Mouse (Mus musculus) embryonic facial prominence, embryonic 12.5 days (tissue): ENCODE data around the gene Olfr707. TPM values are rescaled to one million over a fixed set of nuclear protein-coding genes. Genes with fewer than 3 reads are reported as not detected.
"Not testable (repeated sequence)": the region's sequence is repeated elsewhere in the genome, so short reads cannot be mapped to it uniquely, and the experiment has no call there.

ENCODE experiments used
- ATAC-seq: fragments of 200-750 bp; cut with Nextera tagmentation; 2 replicates; pipeline ENCODE4 v1.8.0; 2017; ENCODE audit not compliant: insufficient number of reproducible peaks, insufficient read depth, low FRiP score, low TSS enrichment
- H3K27ac ChIP-seq: fragments of 300-500 bp; sonication (generic); 2 replicates; pipeline ENCODE4 v1.5.1; 2016; ENCODE audit warnings: mild to moderate bottlenecking
- H3K27me3 ChIP-seq: fragments of 300-500 bp; sonication (generic); 2 replicates; pipeline ENCODE4 v1.6.1; 2016; ENCODE audit warnings: mild to moderate bottlenecking, moderate library complexity
- H3K36me3 ChIP-seq: fragments of 300-500 bp; sonication (generic); 2 replicates; pipeline ENCODE4 v1.6.1; 2016; ENCODE audit warnings: mild to moderate bottlenecking
- H3K4me1 ChIP-seq: fragments of 300-500 bp; sonication (generic); 2 replicates; pipeline ENCODE4 v1.6.1; 2016
- H3K4me2 ChIP-seq: fragments of 300-500 bp; sonication (generic); replicated peaks from 2 replicates; pipeline ENCODE4 v1.6.1; 2016; ENCODE audit warnings: mild to moderate bottlenecking, moderate library complexity
- H3K4me3 ChIP-seq: fragments of 300-500 bp; sonication (generic); 2 replicates; pipeline ENCODE4 v1.5.1; 2016; ENCODE audit warnings: mild to moderate bottlenecking
- H3K9ac ChIP-seq: fragments of 300-500 bp; sonication (generic); 2 replicates; pipeline ENCODE4 v1.6.1; 2016; ENCODE audit warnings: mild to moderate bottlenecking, moderate library complexity
- H3K9me3 ChIP-seq: fragments of 300-500 bp; sonication (generic); 2 replicates; pipeline ENCODE4 v1.6.1; 2016; ENCODE audit warnings: mild to moderate bottlenecking, moderate library complexity
- WGBS: fragments of 180-500 bp; shearing (Covaris S2); methylation state at CpG from one replicate; pipeline ENCODE4 v1.1.7; 2016; 5-methylcytosine and 5-hydroxymethylcytosine counted together
- polyA plus RNA-seq: library from polyadenylated mRNA; unstranded; fragments of >200 nt; fragmentation: Nextera tagmentation; extraction: Ambion mirVana; gene quantifications from 2 replicates; pipeline ENCODE4 v1.2.1, GENCODE M21; 2016

Olfr707 gene
- polyA plus RNA-seq, result not detected in 2 replicates

DNA sequence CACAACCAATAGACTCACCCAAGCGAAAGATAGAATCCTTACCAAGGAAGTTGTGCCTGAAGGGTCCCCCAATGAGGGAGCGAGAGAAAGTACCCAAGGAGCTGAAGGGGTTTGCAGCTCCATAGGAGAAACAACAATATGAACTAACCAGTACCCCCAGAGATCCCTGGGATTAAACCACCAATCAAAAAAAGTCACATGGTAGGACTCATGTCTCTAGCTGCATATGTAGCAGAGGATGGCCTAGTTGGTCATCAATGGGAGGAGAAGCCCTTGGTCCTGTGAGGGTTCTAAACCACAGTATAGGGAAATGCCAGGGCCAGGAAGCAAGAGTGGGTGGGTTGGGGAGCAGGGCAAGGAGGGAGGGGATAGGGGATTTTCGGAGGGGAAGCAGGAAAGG, at the start of gene Olfr707:
TSS of gene Olfr707 (minus strand) at position 101 of the 400 bp plus-strand sequence.
- H3K4me3 ChIP-seq, H3K36me3 ChIP-seq, H3K9ac ChIP-seq, H3K4me1 ChIP-seq, H3K9me3 ChIP-seq, H3K27me3 ChIP-seq, H3K4me2 ChIP-seq, H3K27ac ChIP-seq, ATAC-seq: not testable (repeated sequence)
- 89% methylated on average over 3 of the region's 3 CpGs for WGBS

DNA sequence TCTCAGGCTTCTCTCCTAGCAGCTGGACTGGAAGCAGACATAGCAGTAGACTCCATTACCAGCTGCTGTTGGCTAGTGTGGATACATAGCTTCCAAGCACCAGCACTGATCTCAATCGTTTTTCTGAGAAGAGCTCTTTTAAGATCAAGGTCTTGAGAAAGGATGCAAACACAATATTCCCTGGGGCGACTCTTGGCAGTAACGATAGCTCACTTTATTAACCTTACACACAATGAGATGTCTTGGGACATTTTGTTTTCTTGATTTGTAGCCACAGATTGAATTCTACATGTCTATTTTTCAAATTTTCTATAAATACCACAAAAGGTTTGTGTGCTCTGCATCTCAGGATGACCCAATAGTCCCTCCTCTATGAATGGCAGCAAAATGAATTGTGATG, 47.2 kb upstream of the Olfr707 start, which contains the start of gene Olfr710:
TSS of gene Olfr710 (minus strand) at position 101 of the 400 bp plus-strand sequence.
- 75% methylated on average over 3 of the region's 3 CpGs for WGBS
- no peak within 1 kb of the TSS for H3K27ac ChIP-seq

DNA sequence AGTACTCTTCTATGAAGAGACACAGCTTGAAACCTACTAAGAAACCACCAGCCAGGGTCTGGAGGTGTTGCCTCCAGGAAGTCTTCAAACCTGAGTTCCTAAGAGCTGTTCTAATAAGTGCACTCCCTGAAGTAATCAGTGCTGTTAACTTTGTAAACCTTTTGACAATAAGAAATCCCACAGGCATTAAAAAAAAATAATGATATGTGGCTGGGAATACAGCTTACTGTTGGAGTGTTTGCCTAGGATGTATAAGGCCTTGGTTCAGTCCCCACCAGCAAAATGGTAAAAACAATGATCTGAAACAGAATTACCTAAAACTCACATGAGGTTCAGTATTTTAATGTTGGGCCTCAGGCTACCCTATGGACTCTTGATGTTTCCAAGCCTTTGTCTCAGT, 31.1 kb upstream of the Olfr707 start, which contains the start of gene Olfr709-ps1:
TSS of gene Olfr709-ps1 (minus strand) at position 101 of the 400 bp plus-strand sequence.
- Histone ChIP-seq H3K9me3 (no peaks in the 10 kb centered on the region), H3K4me3 (no peak within 1 kb of the TSS), H3K27me3 (no peaks in the 10 kb centered on the region), H3K4me1 (no peaks in the 10 kb centered on the region), H3K4me2 (no peak within 1 kb of the TSS), H3K9ac (no peak within 1 kb of the TSS), H3K36me3 (no peaks in the 10 kb centered on the region), H3K27ac (no peak within 1 kb of the TSS)
- ATAC-seq, result no peak

More for the DNA sequence above, 47.2 kb upstream of the Olfr707 start, which contains the start of gene Olfr710:
- Histone ChIP-seq H3K9ac (no peak within 1 kb of the TSS), H3K27me3 (no peaks in the 10 kb centered on the region), H3K9me3 (no peaks in the 10 kb centered on the region), H3K36me3 (no peaks in the 10 kb centered on the region), H3K4me2 (no peak within 1 kb of the TSS), H3K4me3 (no peak within 1 kb of the TSS), H3K4me1 (no peaks in the 10 kb centered on the region)
- no peak for ATAC-seq

DNA sequence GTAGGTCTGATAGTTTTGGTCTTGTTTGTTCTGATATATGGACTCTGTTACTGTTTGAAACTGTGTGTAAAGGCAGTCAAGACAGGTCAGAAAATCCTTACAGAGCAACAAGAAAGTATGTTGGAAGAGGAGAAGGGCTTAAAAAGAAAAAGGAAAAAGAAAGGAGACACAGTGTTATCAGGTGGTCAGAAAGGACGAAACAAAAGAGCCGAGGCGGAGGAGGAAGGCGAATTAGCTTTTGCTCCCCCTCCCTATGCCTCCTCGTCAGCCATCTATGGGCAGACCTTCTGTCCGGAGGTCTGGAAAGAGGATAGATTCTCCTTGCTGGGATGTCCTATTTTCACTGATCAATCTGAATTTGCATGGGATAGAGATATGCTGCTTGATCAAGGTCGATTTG, 19.9 kb upstream of the Olfr707 start:
- not testable (repeated sequence) for H3K9ac ChIP-seq, H3K27me3 ChIP-seq, H3K9me3 ChIP-seq, H3K4me2 ChIP-seq, H3K4me3 ChIP-seq, ATAC-seq, H3K27ac ChIP-seq, H3K36me3 ChIP-seq, H3K4me1 ChIP-seq
- WGBS, result 94% methylated on average over 7 of the region's 7 CpGs

DNA sequence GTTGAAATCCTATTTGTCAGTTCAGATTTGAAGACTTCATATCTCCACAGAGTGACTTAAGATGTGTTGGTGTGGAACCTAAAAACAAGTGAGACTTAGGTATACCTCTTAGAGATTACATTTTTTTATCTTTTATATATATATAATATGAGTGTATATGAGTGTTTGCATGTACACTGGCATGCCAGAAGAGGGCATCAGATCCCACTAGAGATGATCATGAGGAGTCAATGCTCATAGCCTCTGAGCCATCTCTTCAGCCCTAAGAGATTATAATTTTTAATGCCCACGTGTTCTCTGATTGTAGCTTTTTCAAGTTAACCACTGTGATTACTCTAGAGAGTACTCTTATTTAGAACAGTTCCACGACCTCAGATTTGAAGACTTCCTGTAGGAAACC, 6.6 kb upstream of the Olfr707 start, which contains the start of gene Olfr1532-ps1:
TSS of gene Olfr1532-ps1 (plus strand) at position 326 of the 400 bp plus-strand sequence.
- no peak within 1 kb of the TSS for H3K27ac ChIP-seq

DNA sequence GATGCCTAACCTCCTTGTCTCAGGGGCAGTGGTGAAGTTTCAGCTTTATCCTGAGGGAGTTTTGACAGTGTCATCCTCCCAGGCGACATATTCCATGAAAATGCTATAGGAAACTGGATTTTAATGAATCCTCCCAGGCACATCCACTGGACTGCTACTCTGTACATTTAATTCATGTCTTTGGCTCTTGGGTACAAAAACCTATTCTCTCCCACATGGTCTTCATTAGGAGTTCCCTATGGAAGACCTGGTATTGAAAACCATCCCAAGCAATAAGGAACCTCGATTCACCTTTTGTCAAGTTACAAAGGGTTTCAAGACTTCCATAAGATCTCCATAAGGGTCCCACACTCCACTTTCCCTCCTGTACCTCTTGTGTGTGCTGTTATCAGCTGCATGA, 13.0 kb downstream of the Olfr707 start, which contains the start of gene Olfr706:
TSS of gene Olfr706 (minus strand) at position 101 of the 400 bp plus-strand sequence.
- no peak within 1 kb of the TSS for H3K27ac ChIP-seq
- H3K9ac ChIP-seq, result no peak within 1 kb of the TSS
- H3K9me3 ChIP-seq, result no peaks in the 10 kb centered on the region
- H3K4me3 ChIP-seq, result no peak within 1 kb of the TSS
- H3K36me3 ChIP-seq, result no peaks in the 10 kb centered on the region
- WGBS, result 84% methylated on average over 2 of the region's 2 CpGs
- H3K27me3 ChIP-seq, result no peaks in the 10 kb centered on the region
- no peaks in the 10 kb centered on the region for H3K4me1 ChIP-seq
- H3K4me2 ChIP-seq, result no peak within 1 kb of the TSS
- ATAC-seq, result no peak

More for the DNA sequence above, 6.6 kb upstream of the Olfr707 start, which contains the start of gene Olfr1532-ps1:
- Histone ChIP-seq H3K9ac (no peak within 1 kb of the TSS), H3K4me3 (no peak within 1 kb of the TSS), H3K9me3 (no peaks in the 10 kb centered on the region), H3K4me2 (no peak within 1 kb of the TSS), H3K4me1 (no peaks in the 10 kb centered on the region), H3K27me3 (no peaks in the 10 kb centered on the region), H3K36me3 (no peaks in the 10 kb centered on the region)
- 58% methylated on average over 2 of the region's 2 CpGs for WGBS
- ATAC-seq, result no peak

DNA sequence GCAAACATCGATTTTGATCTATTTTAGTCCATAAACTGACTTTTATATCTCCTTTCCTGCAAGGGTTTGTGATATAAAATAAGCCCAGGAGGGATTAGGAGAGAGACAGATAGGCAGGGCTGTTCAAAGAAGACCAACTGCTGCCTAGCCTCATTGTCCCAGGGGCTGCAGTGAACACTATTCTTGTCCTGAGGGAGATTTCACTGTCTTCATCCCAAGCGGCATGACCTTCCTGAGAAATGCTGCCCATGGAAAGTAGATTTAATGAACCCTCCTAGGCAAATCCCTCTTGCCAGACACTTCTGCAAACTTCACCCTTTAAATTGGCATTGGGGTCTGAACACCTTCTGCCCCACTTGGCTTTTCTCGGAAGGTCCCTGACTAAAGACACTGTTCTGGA, 24.2 kb downstream of the Olfr707 start, which contains the start of gene Olfr705:
TSS of gene Olfr705 (minus strand) at position 101 of the 400 bp plus-strand sequence.
- Histone ChIP-seq H3K9ac (no peak within 1 kb of the TSS), H3K27me3 (no peaks in the 10 kb centered on the region), H3K9me3 (no peaks in the 10 kb centered on the region), H3K4me3 (no peak within 1 kb of the TSS), H3K36me3 (no peaks in the 10 kb centered on the region), H3K27ac (no peak within 1 kb of the TSS), H3K4me1 (no peaks in the 10 kb centered on the region), H3K4me2 (no peak within 1 kb of the TSS)
- no peak for ATAC-seq
- 81% methylated on average over 3 of the region's 3 CpGs for WGBS

DNA sequence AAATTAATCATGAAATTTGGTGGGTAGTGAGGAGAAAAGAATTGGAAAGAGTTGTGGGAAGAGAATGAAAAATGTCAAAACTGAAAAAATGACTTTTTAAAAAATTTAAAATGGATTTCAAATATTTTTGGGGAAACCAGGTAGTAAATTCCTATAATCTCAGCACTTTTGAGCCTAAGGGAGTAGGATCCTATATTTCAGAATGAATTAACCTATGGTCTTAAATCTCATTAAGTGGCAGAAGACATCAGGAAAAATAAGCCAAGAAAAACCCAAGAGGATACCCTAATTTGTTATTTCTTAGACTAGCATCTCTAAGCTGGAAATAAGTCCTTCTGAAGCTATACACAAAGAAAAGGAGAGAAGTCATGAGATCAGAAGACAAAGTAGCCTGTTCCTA, 38.2 kb downstream of the Olfr707 start, which contains the start of gene Olfr704:
TSS of gene Olfr704 (plus strand) at position 301 of the 400 bp plus-strand sequence.
- Histone ChIP-seq H3K27ac (no peak within 1 kb of the TSS), H3K4me2 (no peak within 1 kb of the TSS), H3K9me3 (0 out of 2 replicates have a peak, but pooled peaks cover 4% of the 10 kb centered on the region), H3K4me1 (no peaks in the 10 kb centered on the region), H3K27me3 (no peaks in the 10 kb centered on the region), H3K36me3 (no peaks in the 10 kb centered on the region), H3K9ac (no peak within 1 kb of the TSS), H3K4me3 (no peak within 1 kb of the TSS)
- ATAC-seq, result no peak

DNA sequence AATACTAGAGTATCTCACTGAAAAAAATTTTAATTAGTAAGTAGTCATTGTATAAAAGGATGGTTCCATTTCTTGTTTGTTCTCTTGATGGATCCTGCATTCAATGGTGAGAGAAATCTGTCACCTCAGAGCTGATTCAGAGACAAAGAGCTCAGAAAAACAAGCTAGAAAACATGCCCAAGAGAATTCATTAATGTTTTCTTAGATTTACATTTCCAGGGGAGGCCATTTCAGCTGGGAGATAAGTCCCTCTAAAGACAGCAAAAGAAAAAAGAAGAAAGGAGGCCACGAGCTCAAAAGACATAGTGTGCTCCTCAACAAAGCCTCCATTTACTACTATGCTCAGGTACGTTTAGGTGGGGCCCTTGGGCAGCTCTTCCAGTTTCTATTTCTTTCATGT, 58.0 kb downstream of the Olfr707 start, which contains the start of gene Olfr703:
TSS of gene Olfr703 (plus strand) at position 301 of the 400 bp plus-strand sequence.
- Histone ChIP-seq H3K9ac (no peak within 1 kb of the TSS), H3K36me3 (no peaks in the 10 kb centered on the region), H3K4me1 (no peaks in the 10 kb centered on the region), H3K9me3 (0 out of 2 replicates have a peak, but pooled peaks cover 4% of the 10 kb centered on the region), H3K27me3 (no peaks in the 10 kb centered on the region), H3K27ac (no peak within 1 kb of the TSS), H3K4me3 (no peak within 1 kb of the TSS), H3K4me2 (no peak within 1 kb of the TSS)
- ATAC-seq, result no peak
- WGBS, result 59% methylated on average over 2 of the region's 2 CpGs

Other genes starting within 250 kb of the Olfr707 start
- not detected in 2 replicates for gene Olfr693, start 220.7 kb downstream of the Olfr707 start, polyA plus RNA-seq
- gene Olfr694, start 209.4 kb downstream of the Olfr707 start, polyA plus RNA-seq, result not detected in 2 replicates
- gene Olfr695, start 184.8 kb downstream of the Olfr707 start, polyA plus RNA-seq, result not detected in 2 replicates
- gene Olfr697, start 158.8 kb downstream of the Olfr707 start, polyA plus RNA-seq, result not detected in 2 replicates
- not detected in 2 replicates for gene Olfr698, start 145.8 kb downstream of the Olfr707 start, polyA plus RNA-seq
- not detected in 2 replicates for gene Olfr699, start 108.0 kb downstream of the Olfr707 start, polyA plus RNA-seq
- not detected in 2 replicates for gene Olfr700, start 92.4 kb downstream of the Olfr707 start, polyA plus RNA-seq
- not detected in 2 replicates for gene Olfr701, start 87.1 kb downstream of the Olfr707 start, polyA plus RNA-seq
- not detected in 2 replicates for gene Olfr702, start 67.3 kb downstream of the Olfr707 start, polyA plus RNA-seq
- not detected in 2 replicates for gene Olfr703, start 57.9 kb downstream of the Olfr707 start, polyA plus RNA-seq
- not detected in 2 replicates for gene Olfr704, start 38.1 kb downstream of the Olfr707 start, polyA plus RNA-seq
- gene Olfr705, start 24.4 kb downstream of the Olfr707 start, polyA plus RNA-seq, result not detected in 2 replicates
- gene Olfr706, start 13.1 kb downstream of the Olfr707 start, polyA plus RNA-seq, result not detected in 2 replicates
- gene Olfr1532-ps1, start 6.8 kb upstream of the Olfr707 start, polyA plus RNA-seq, result not detected in 2 replicates
- gene Olfr709-ps1, start 31.0 kb upstream of the Olfr707 start, polyA plus RNA-seq, result not detected in 2 replicates
- gene Olfr710, start 47.1 kb upstream of the Olfr707 start, polyA plus RNA-seq, result not detected in 2 replicates
- not detected in 2 replicates for gene Olfr6, start 62.7 kb upstream of the Olfr707 start, polyA plus RNA-seq
- not detected in 2 replicates for gene Olfr711, start 74.2 kb upstream of the Olfr707 start, polyA plus RNA-seq
- not detected in 2 replicates for gene Olfr2, start 104.8 kb upstream of the Olfr707 start, polyA plus RNA-seq
- gene Olfr713, start 129.9 kb upstream of the Olfr707 start, polyA plus RNA-seq, result not detected in 2 replicates
- gene Olfr714, start 169.7 kb upstream of the Olfr707 start, polyA plus RNA-seq, result not detected in 2 replicates
- gene Olfr17, start 192.0 kb upstream of the Olfr707 start, polyA plus RNA-seq, result not detected in 2 replicates
- gene Olfr715b, start 209.1 kb upstream of the Olfr707 start, polyA plus RNA-seq, result not detected in 2 replicates
- gene Olfr715, start 229.8 kb upstream of the Olfr707 start, polyA plus RNA-seq, result not detected in 2 replicates
- not detected in 2 replicates for gene Olfr716, start 237.1 kb upstream of the Olfr707 start, polyA plus RNA-seq